Mouse (Mus musculus): ENCODE measurements around the gene Srcin1.

GRCm38 (mm10) chr11:97497543-97497942 lies 78.4 kb downstream of the Srcin1 start:
- TF ChIP-seq CTCF (IDR thresholded peaks at IDR 0.05; ENCODE audit: low read depth) (no peak), EP300 (IDR thresholded peaks at IDR 0.05; ENCODE audit: low read depth) (no peak)

Measured in heart, postnatal 0 days (tissue).